Mouse (Mus musculus): ENCODE measurements around the gene Erp44. TPM values are rescaled to one million over a fixed set of nuclear protein-coding genes. Genes with fewer than 3 reads are reported as not detected.

The Erp44 gene
- total and polyA plus RNA-seq, 3 experiments = 8.0 to 64.1 (median 47.6) TPM

- ATAC-seq (ENCODE audit: extremely low read depth, insufficient number of reproducible peaks, low FRiP score, poor library complexity, severe bottlenecking) (no peak), DNase-seq (ENCODE audit: low spot score) (no peak)
- Histone ChIP-seq H3K4me1 (ENCODE audit: insufficient read depth, low read depth, low read length) (peaks cover 9% of the 10 kb centered on the region), H3K4me3 (ENCODE audit: low read depth, low read length) (no peak overlapping the region), H3K36me3 (replicated peaks) (peaks cover 4% of the 10 kb centered on the region), H3K9me3 (replicated peaks) (no peaks in the 10 kb centered on the region), H3K27me3 (ENCODE audit: insufficient read depth, low read length) (no peaks in the 10 kb centered on the region)
- no peak for TF ChIP-seq POLR2AphosphoS5 (IDR thresholded peaks at IDR 0.05; ENCODE audit: insufficient replicate concordance, low read depth, low read length)
Measured at GRCm38 (mm10) chr4:48253266-48253665, 26.1 kb downstream of the Erp44 start.

GRCm38 (mm10) chr4:48244280-48244679, 35.1 kb downstream of the Erp44 start:
- no peaks in the 10 kb centered on the region for H3K27me3 ChIP-seq (ENCODE audit: insufficient read depth, low read length)
- DNase-seq (ENCODE audit: low spot score) = no peak
- no peak overlapping the region for H3K4me3 ChIP-seq (ENCODE audit: low read depth, low read length)
- no peaks in the 10 kb centered on the region for H3K4me1 ChIP-seq (ENCODE audit: insufficient read depth, low read depth, low read length)
- H3K9me3 ChIP-seq (replicated peaks) = no peaks in the 10 kb centered on the region
- ATAC-seq (ENCODE audit: extremely low read depth, insufficient number of reproducible peaks, low FRiP score, poor library complexity, severe bottlenecking) = no peak
- H3K36me3 ChIP-seq (replicated peaks) = peaks cover 15% of the 10 kb centered on the region
- TF ChIP-seq CTCF (IDR thresholded peaks at IDR 0.05; ENCODE audit: low read depth, low read length) = no peak
- TF ChIP-seq POLR2AphosphoS5 (IDR thresholded peaks at IDR 0.05; ENCODE audit: insufficient replicate concordance, low read depth, low read length) = no peak
- TF ChIP-seq TAL1 (conservative IDR thresholded peaks at IDR 0.05; ENCODE audit: low read depth, low read length) = no peak
- TF ChIP-seq GATA1 (IDR thresholded peaks at IDR 0.05; ENCODE audit: borderline replicate concordance, low read length) = no peak
- TF ChIP-seq GATA2 (IDR thresholded peaks at IDR 0.05; ENCODE audit: borderline replicate concordance, low read depth, low read length) = no peak

GRCm38 (mm10) chr4:48243737-48244136, 35.6 kb downstream of the Erp44 start:
- no peaks in the 10 kb centered on the region for H3K4me1 ChIP-seq (ENCODE audit: insufficient read depth, low read depth, low read length)
- H3K36me3 ChIP-seq (replicated peaks) = peaks cover 18% of the 10 kb centered on the region
- H3K4me3 ChIP-seq (ENCODE audit: low read depth, low read length) = no peak overlapping the region
- H3K9me3 ChIP-seq (replicated peaks) = no peaks in the 10 kb centered on the region
- no peaks in the 10 kb centered on the region for H3K27me3 ChIP-seq (ENCODE audit: insufficient read depth, low read length)
- DNase-seq (ENCODE audit: low spot score) (no peak), ATAC-seq (ENCODE audit: extremely low read depth, insufficient number of reproducible peaks, low FRiP score, poor library complexity, severe bottlenecking) (no peak)
- TF ChIP-seq CTCF (IDR thresholded peaks at IDR 0.05; ENCODE audit: low read depth, low read length) (no peak), GATA2 (IDR thresholded peaks at IDR 0.05; ENCODE audit: borderline replicate concordance, low read depth, low read length) (no peak), GATA1 (IDR thresholded peaks at IDR 0.05; ENCODE audit: borderline replicate concordance, low read length) (no peak), POLR2AphosphoS5 (IDR thresholded peaks at IDR 0.05; ENCODE audit: insufficient replicate concordance, low read depth, low read length) (no peak), TAL1 (conservative IDR thresholded peaks at IDR 0.05; ENCODE audit: low read depth, low read length) (no peak)

- H3K9me3 ChIP-seq (replicated peaks) = no peaks in the 10 kb centered on the region
- H3K4me1 ChIP-seq (ENCODE audit: insufficient read depth, low read depth, low read length) = no peaks in the 10 kb centered on the region
- H3K4me3 ChIP-seq (ENCODE audit: low read depth, low read length) = no peak overlapping the region
- no peaks in the 10 kb centered on the region for H3K27me3 ChIP-seq (ENCODE audit: insufficient read depth, low read length)
- ATAC-seq (ENCODE audit: extremely low read depth, insufficient number of reproducible peaks, low FRiP score, poor library complexity, severe bottlenecking) (no peak), DNase-seq (ENCODE audit: low spot score) (no peak)
- TF ChIP-seq POLR2AphosphoS5 (IDR thresholded peaks at IDR 0.05; ENCODE audit: insufficient replicate concordance, low read depth, low read length) (no peak), CTCF (IDR thresholded peaks at IDR 0.05; ENCODE audit: low read depth, low read length) (no peak)
- peaks cover 22% of the 10 kb centered on the region for H3K36me3 ChIP-seq (replicated peaks)
Measured at GRCm38 (mm10) chr4:48242482-48242881, 36.9 kb downstream of the Erp44 start.

GRCm38 (mm10) chr4:48239046-48239445, 40.3 kb downstream of the Erp44 start:
- Histone ChIP-seq H3K9me3 (replicated peaks) (no peaks in the 10 kb centered on the region), H3K4me1 (ENCODE audit: insufficient read depth, low read depth, low read length) (no peaks in the 10 kb centered on the region), H3K27me3 (ENCODE audit: insufficient read depth, low read length) (no peaks in the 10 kb centered on the region), H3K36me3 (replicated peaks) (peaks cover 37% of the 10 kb centered on the region), H3K4me3 (ENCODE audit: low read depth, low read length) (no peak overlapping the region)
- no peak for ATAC-seq (ENCODE audit: extremely low read depth, insufficient number of reproducible peaks, low FRiP score, poor library complexity, severe bottlenecking)
- DNase-seq (ENCODE audit: low spot score) = no peak
- TF ChIP-seq CTCF (IDR thresholded peaks at IDR 0.05; ENCODE audit: low read depth, low read length) (no peak), POLR2AphosphoS5 (IDR thresholded peaks at IDR 0.05; ENCODE audit: insufficient replicate concordance, low read depth, low read length) (no peak), GATA2 (IDR thresholded peaks at IDR 0.05; ENCODE audit: borderline replicate concordance, low read depth, low read length) (no peak), GATA1 (IDR thresholded peaks at IDR 0.05; ENCODE audit: borderline replicate concordance, low read length) (no peak), TAL1 (conservative IDR thresholded peaks at IDR 0.05; ENCODE audit: low read depth, low read length) (no peak)

GRCm38 (mm10) chr4:48236721-48237120, 42.6 kb downstream of the Erp44 start:
- no peak for ATAC-seq (ENCODE audit: extremely low read depth, insufficient number of reproducible peaks, low FRiP score, poor library complexity, severe bottlenecking)
- no peaks in the 10 kb centered on the region for H3K27me3 ChIP-seq (ENCODE audit: insufficient read depth, low read length)
- no peak for DNase-seq (ENCODE audit: low spot score)
- H3K36me3 ChIP-seq (replicated peaks) = peaks cover 40% of the 10 kb centered on the region
- TF ChIP-seq POLR2AphosphoS5 (IDR thresholded peaks at IDR 0.05; ENCODE audit: insufficient replicate concordance, low read depth, low read length) (no peak), TAL1 (conservative IDR thresholded peaks at IDR 0.05; ENCODE audit: low read depth, low read length) (no peak), GATA2 (IDR thresholded peaks at IDR 0.05; ENCODE audit: borderline replicate concordance, low read depth, low read length) (no peak), CTCF (IDR thresholded peaks at IDR 0.05; ENCODE audit: low read depth, low read length) (no peak), GATA1 (IDR thresholded peaks at IDR 0.05; ENCODE audit: borderline replicate concordance, low read length) (no peak)
- no peak overlapping the region for H3K4me3 ChIP-seq (ENCODE audit: low read depth, low read length)
- H3K4me1 ChIP-seq (ENCODE audit: insufficient read depth, low read depth, low read length) = no peaks in the 10 kb centered on the region
- H3K9me3 ChIP-seq (replicated peaks) = no peaks in the 10 kb centered on the region

GRCm38 (mm10) chr4:48226800-48227199, 52.6 kb downstream of the Erp44 start:
- ATAC-seq (ENCODE audit: extremely low read depth, insufficient number of reproducible peaks, low FRiP score, poor library complexity, severe bottlenecking) (no peak), DNase-seq (ENCODE audit: low spot score) (no peak)
- Histone ChIP-seq H3K36me3 (replicated peaks) (peaks cover 24% of the 10 kb centered on the region), H3K27me3 (ENCODE audit: insufficient read depth, low read length) (no peaks in the 10 kb centered on the region), H3K4me3 (ENCODE audit: low read depth, low read length) (no peak overlapping the region), H3K9me3 (replicated peaks) (no peaks in the 10 kb centered on the region), H3K4me1 (ENCODE audit: insufficient read depth, low read depth, low read length) (no peaks in the 10 kb centered on the region)
- TF ChIP-seq CTCF (IDR thresholded peaks at IDR 0.05; ENCODE audit: low read depth, low read length) (no peak), POLR2AphosphoS5 (IDR thresholded peaks at IDR 0.05; ENCODE audit: insufficient replicate concordance, low read depth, low read length) (no peak), GATA1 (IDR thresholded peaks at IDR 0.05; ENCODE audit: borderline replicate concordance, low read length) (no peak), GATA2 (IDR thresholded peaks at IDR 0.05; ENCODE audit: borderline replicate concordance, low read depth, low read length) (no peak), TAL1 (conservative IDR thresholded peaks at IDR 0.05; ENCODE audit: low read depth, low read length) (no peak)

Data from G1E (cell line).